Mouse (Mus musculus): ENCODE results near the gene Fam89b.
A peak's percentile ranks its signal among the peaks of the same experiment; 100 is the strongest.

GRCm38 (mm10) chr19:5689565-5690342 is 39.7 kb downstream of the Fam89b start:
- TF ChIP-seq POLR2A (IDR thresholded peaks at IDR 0.05; ENCODE audit: control insufficient read depth, low read depth, low read length) = peak; percentile 26; the same call in 1 of the 2 replicates
- no peak for TF ChIP-seq CTCF (IDR thresholded peaks at IDR 0.05; ENCODE audit: control insufficient read depth, insufficient read depth, insufficient replicate concordance, low read depth, low read length)
